Mouse (Mus musculus) forebrain, postnatal 0 days (tissue): ENCODE measurements around the gene Ift80. TPM values are rescaled to one million over a fixed set of nuclear protein-coding genes. Genes with fewer than 3 reads are reported as not detected.

ENCODE experiments used
- ATAC-seq: fragments of 200-750 bp; cut with Nextera tagmentation; 2 replicates; pipeline ENCODE4 v1.8.0; 2017; ENCODE audit warnings: mild to moderate bottlenecking, moderate library complexity
- DNase-seq: peaks from one replicate; pipeline ENCODE4 v3.0.0-alpha.2; 2015
- H3K27ac ChIP-seq: fragments of 300-500 bp; sonication (generic); 2 replicates; pipeline ENCODE4 v1.5.1; 2014; ENCODE audit warnings: low read depth, mild to moderate bottlenecking, antibody characterized with exemption, low read length, moderate library complexity, mixed read lengths
- H3K27me3 ChIP-seq: fragments of 300-500 bp; sonication (generic); 2 replicates; pipeline ENCODE4 v1.6.1; 2014; ENCODE audit warnings: mild to moderate bottlenecking, low read length, mixed read lengths; ENCODE audit not compliant: insufficient read depth
- H3K36me3 ChIP-seq: fragments of 300-500 bp; sonication (generic); 2 replicates; pipeline ENCODE4 v1.6.1; 2014; ENCODE audit warnings: mild to moderate bottlenecking, moderate library complexity; ENCODE audit not compliant: insufficient read depth
- H3K4me1 ChIP-seq: fragments of 300-500 bp; sonication (generic); 2 replicates; pipeline ENCODE4 v1.6.1; 2014; ENCODE audit warnings: antibody characterized with exemption; ENCODE audit not compliant: insufficient read depth
- H3K4me2 ChIP-seq: fragments of 300-500 bp; sonication (generic); 2 replicates; pipeline ENCODE4 v1.6.1; 2014; ENCODE audit warnings: low read depth, mild to moderate bottlenecking, moderate library complexity
- H3K4me3 ChIP-seq: fragments of 300-500 bp; sonication (generic); 2 replicates; pipeline ENCODE4 v1.5.1; 2014; ENCODE audit warnings: low read depth, low read length, mixed read lengths
- H3K9ac ChIP-seq: fragments of 300-500 bp; sonication (generic); 2 replicates; pipeline ENCODE4 v1.6.1; 2014; ENCODE audit warnings: mild to moderate bottlenecking
- H3K9me3 ChIP-seq: fragments of 300-500 bp; sonication (generic); 2 replicates; pipeline ENCODE4 v1.6.1; 2016; ENCODE audit warnings: low read length
- CTCF ChIP-seq: sonication (generic); IDR thresholded peaks from 2 replicates; pipeline ENCODE4 v1.5.1; 2016; ENCODE audit warnings: antibody characterized with exemption, control low read depth, low read depth
- WGBS: fragments of 180-500 bp; shearing (Covaris S2); extraction: QIAGEN DNeasy Blood & Tissue Kit; methylation state at CpG from one replicate; pipeline ENCODE4 v1.1.7; 2014; 5-methylcytosine and 5-hydroxymethylcytosine counted together
- polyA plus RNA-seq: library from polyadenylated mRNA; unstranded; fragments of >200 nt; fragmentation: Nextera tagmentation; extraction: Ambion mirVana; gene quantifications from 2 replicates; pipeline ENCODE4 v1.2.1, GENCODE M21; 2015
- total RNA-seq: library from RNA; depleted of rRNA; stranded (reverse); fragments of >200 nt; gene quantifications from 2 replicates; pipeline ENCODE4 v1.2.3, GENCODE M21; 2014

Ift80 gene
- total and polyA plus RNA-seq, 2 experiments from 2014 or later: 3.8 to 8.9 TPM

DNA sequence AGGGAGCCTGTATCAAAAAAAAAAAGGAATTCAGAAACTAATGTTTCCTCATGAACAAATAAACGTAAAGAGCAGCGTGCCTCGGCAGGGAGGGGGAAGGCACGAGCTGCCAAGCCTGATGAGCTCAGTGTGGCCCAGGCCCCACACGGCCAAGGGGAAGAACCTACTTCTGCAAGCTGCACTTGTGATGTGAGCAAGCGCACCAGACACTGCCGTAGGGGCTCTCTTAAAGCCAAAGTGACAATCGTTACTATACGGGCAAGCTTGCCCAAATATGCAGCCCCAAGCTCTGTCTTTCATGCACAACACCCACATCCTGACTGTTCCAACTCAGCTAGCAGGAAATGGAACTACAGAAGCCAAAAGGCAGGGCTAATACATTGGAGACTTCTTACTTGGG, 23.5 kb downstream of the Ift80 start:
- no peak overlapping the region for H3K27ac ChIP-seq
- H3K9ac ChIP-seq: no peak overlapping the region
- H3K4me3 ChIP-seq: no peak overlapping the region
- H3K36me3 ChIP-seq: peaks cover 6% of the 10 kb centered on the region; the same call in 1 of the 2 replicates
- ATAC-seq (no peak), DNase-seq (no peak)
- TF ChIP-seq CTCF: no peak
- H3K4me2 ChIP-seq: no peak overlapping the region
- no peaks in the 10 kb centered on the region for H3K27me3 ChIP-seq
- 73% methylated on average over 9 of the region's 9 CpGs for WGBS
- H3K4me1 ChIP-seq: no peaks in the 10 kb centered on the region
- H3K9me3 ChIP-seq: no peaks in the 10 kb centered on the region

DNA sequence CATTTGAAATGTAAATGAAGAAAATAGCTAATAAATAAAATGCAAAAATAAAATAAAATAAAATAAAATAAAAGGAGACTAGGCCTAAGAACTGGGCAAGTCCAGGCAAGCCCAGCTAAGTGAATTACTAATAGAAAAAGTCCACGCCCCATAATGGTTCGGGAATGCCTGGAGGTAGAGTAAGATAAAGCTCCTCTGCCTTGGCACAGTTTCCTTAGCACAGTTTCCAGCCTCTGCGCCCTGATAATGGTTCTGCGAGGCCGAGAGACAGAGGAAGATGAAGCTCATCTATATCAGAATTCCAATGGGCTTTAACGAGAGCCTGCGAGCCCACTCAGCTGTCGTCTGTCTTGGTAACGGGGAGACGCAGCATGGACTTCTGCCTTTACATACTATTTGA, 25.2 kb downstream of the Ift80 start:
- H3K27me3 ChIP-seq: no peaks in the 10 kb centered on the region
- ATAC-seq: no peak
- peaks cover 3% of the 10 kb centered on the region; the same call in 1 of the 2 replicates for H3K36me3 ChIP-seq
- WGBS: 85% methylated on average over 10 of the region's 10 CpGs
- no peaks in the 10 kb centered on the region for H3K4me1 ChIP-seq
- no peaks in the 10 kb centered on the region for H3K9me3 ChIP-seq
- H3K4me2 ChIP-seq: no peak overlapping the region
- no peak for TF ChIP-seq CTCF
- no peak overlapping the region for H3K4me3 ChIP-seq
- DNase-seq: no peak
- no peak overlapping the region for H3K27ac ChIP-seq
- H3K9ac ChIP-seq: no peak overlapping the region

DNA sequence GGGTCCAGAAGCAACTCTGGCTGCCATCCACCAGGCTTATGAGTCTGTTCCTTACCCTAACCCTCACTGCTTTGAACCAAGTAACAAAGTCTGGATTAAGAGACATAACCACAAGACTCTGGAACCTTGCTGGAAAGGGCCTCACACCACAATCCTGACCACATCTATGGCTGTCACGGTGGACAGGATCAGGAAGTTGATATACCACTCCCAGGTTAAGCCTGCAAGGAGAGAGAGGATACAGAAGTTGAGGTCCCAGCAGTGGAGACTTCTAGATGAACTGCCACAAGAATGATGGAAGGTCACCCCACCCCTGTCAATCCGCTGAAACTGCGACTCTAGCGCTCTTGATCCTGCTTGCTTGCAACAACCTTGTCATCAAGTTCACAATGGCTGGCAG, 26.7 kb downstream of the Ift80 start:
- no peak for TF ChIP-seq CTCF
- Histone ChIP-seq H3K4me3 (no peak overlapping the region), H3K27ac (no peak overlapping the region), H3K4me1 (no peaks in the 10 kb centered on the region), H3K9ac (no peak overlapping the region), H3K27me3 (no peaks in the 10 kb centered on the region), H3K9me3 (no peaks in the 10 kb centered on the region), H3K36me3 (peaks cover 3% of the 10 kb centered on the region; the same call in 1 of the 2 replicates), H3K4me2 (no peak overlapping the region)
- DNase-seq (no peak), ATAC-seq (no peak)
- 88% methylated on average over 4 of the region's 4 CpGs for WGBS

DNA sequence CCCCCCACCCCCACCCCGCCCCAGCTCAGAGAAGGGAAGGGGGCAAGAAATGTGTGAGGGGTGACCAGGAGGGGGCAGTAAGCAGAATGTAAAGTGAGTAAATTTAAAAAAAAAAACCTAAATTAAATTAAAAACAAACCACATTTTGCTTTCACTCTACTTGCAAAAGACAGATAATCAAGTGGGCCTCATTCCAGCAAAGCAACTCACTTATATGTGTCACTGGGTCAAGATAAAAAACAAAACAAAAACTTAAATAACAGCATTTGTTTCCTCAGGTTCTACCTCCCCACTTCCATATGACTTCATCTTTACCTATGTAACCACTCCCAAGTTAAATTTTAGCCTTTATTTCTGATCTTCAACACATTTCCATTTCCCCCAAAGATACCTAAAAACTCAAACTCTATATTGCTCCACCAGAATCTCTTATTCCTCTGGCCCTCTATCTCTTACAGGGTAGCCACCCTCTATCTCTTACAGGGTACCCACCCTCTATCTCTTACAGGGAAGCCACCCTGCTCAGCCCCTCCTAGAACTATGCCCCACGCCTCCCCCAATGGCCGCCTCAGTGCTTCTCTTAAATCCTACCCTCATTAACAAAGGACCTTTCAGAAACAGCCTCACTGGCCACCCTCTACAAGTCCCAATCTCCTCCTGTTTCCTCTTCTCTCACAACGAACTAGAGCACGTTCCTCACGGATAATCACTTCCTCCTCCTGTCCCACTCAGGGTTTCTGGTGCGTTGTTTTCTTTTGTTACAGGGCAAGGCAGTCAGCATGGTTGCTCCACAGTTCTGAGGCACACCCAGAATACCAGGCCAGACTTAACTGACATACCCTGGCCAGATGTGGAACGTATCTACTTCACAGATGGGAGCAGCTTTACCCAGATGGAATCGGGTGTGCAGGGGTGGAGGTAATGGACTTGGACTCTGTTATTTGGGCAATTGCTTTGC, 28.6 kb downstream of the Ift80 start:
- H3K4me3 ChIP-seq: no peak overlapping the region
- no peaks in the 10 kb centered on the region for H3K9me3 ChIP-seq
- peaks cover 3% of the 10 kb centered on the region; the same call in 1 of the 2 replicates for H3K36me3 ChIP-seq
- H3K9ac ChIP-seq: no peak overlapping the region
- TF ChIP-seq CTCF: no peak
- H3K4me1 ChIP-seq: no peaks in the 10 kb centered on the region
- no peak overlapping the region for H3K27ac ChIP-seq
- DNase-seq: no peak
- 63% methylated on average over 9 of the region's 9 CpGs for WGBS
- H3K4me2 ChIP-seq: no peak overlapping the region
- no peaks in the 10 kb centered on the region for H3K27me3 ChIP-seq
- ATAC-seq: no peak

DNA sequence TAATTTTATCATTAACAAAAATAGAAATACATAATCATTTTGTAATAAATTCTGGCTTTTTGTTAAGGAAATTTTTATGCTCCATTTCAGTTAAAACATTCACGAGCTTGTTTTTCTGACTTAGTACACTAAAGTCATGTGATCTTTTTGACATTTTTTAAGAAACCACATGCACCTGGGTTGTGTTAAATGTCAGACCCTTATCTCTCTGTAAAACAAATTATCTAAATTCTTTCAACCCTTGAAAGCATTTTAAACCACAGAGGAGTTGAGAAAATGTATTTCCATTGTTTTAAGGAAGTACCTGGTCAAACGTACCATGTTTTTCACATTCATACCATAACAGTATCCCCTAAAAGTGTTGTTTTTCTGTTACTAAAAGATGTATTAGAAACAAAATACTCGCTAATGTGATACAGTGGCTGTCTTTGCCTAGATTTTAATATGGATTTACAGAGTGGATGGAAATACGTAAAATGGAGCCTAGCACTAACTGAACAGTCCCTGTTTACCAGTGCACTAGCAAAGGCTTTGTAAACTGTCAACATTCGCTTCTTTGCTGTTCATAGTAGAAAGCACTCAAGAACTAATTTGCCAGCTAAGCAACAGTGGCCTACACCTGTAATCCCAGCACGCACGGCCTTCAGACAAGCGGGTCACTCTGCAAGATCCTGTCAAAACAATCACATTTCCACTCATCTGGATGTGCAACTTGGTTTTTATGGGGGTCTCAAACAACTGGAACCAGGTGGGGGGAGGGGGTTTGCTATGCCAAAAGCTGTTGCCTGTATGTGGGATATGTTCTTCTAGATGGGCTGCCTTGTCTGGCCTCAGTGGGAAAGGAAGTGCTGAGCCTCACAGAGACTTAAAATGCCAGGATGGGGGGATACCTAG, 29.5 kb downstream of the Ift80 start:
- ATAC-seq: no peak

DNA sequence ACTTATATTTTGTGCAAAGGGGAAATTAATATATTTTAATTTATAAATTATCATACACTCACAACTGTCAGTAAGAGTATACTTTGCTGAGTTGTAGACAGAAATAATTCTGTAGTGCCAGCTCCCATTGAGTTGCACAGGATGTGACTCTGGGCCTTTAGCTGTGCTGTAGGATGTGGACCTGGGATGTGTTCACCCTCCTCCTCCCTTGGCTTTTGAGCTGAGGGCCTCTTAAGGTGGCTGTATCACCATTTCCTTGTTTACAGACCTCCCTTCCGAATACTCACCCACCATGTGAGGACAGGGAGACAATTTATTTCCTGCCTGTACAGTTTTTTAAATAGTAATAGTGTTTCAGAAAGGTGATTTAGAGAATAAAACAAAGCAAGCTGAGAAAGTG, 30.8 kb downstream of the Ift80 start:
- ATAC-seq: no peak
- no peak for TF ChIP-seq CTCF
- Histone ChIP-seq H3K9ac (no peak overlapping the region), H3K4me1 (no peaks in the 10 kb centered on the region), H3K4me3 (no peak overlapping the region), H3K4me2 (no peak overlapping the region), H3K27me3 (no peaks in the 10 kb centered on the region), H3K9me3 (no peaks in the 10 kb centered on the region), H3K36me3 (no peaks in the 10 kb centered on the region), H3K27ac (no peak overlapping the region)
- 74% methylated on average over 1 of the region's 1 CpGs for WGBS
- no peak for DNase-seq

More for the DNA sequence above, 29.5 kb downstream of the Ift80 start:
- TF ChIP-seq CTCF: no peak
- H3K36me3 ChIP-seq: peaks cover 3% of the 10 kb centered on the region; the same call in 1 of the 2 replicates
- H3K4me1 ChIP-seq: no peaks in the 10 kb centered on the region
- H3K4me2 ChIP-seq: no peak overlapping the region
- no peak overlapping the region for H3K27ac ChIP-seq
- 87% methylated on average over 8 of the region's 8 CpGs for WGBS
- no peak overlapping the region for H3K9ac ChIP-seq
- no peak overlapping the region for H3K4me3 ChIP-seq
- no peaks in the 10 kb centered on the region for H3K9me3 ChIP-seq
- DNase-seq: no peak
- no peaks in the 10 kb centered on the region for H3K27me3 ChIP-seq
